Mouse (Mus musculus) limb, embryonic 12.5 days (tissue): Measurements from ENCODE around the gene Kcnb1. TPM values are rescaled to one million over a fixed set of nuclear protein-coding genes. Genes with fewer than 3 reads are reported as not detected.
"Not testable (repeated sequence)": the region's sequence is repeated elsewhere in the genome, so short reads cannot be mapped to it uniquely, and the experiment has no call there.

Source experiments
- ATAC-seq: fragments of 200-750 bp; cut with Nextera tagmentation; 2 replicates; pipeline ENCODE4 v1.8.0; 2017; ENCODE audit warnings: low read depth, moderate TSS enrichment; ENCODE audit not compliant: insufficient number of reproducible peaks, insufficient read depth, low FRiP score, low TSS enrichment
- H3K27ac ChIP-seq: fragments of 300-500 bp; sonication (generic); 2 replicates; pipeline ENCODE4 v1.5.1; 2016; ENCODE audit warnings: mild to moderate bottlenecking, moderate library complexity
- H3K27me3 ChIP-seq: fragments of 300-500 bp; sonication (generic); 2 replicates; pipeline ENCODE4 v1.6.1; 2016; ENCODE audit warnings: mild to moderate bottlenecking, moderate library complexity
- H3K36me3 ChIP-seq: fragments of 300-500 bp; sonication (generic); 2 replicates; pipeline ENCODE4 v1.6.1; 2016; ENCODE audit warnings: mild to moderate bottlenecking, moderate library complexity
- H3K4me1 ChIP-seq: fragments of 300-500 bp; sonication (generic); replicated peaks from 2 replicates; pipeline ENCODE4 v1.6.1; 2016
- H3K4me2 ChIP-seq: fragments of 300-500 bp; sonication (generic); 2 replicates; pipeline ENCODE4 v1.6.1; 2016; ENCODE audit warnings: mild to moderate bottlenecking, moderate library complexity
- H3K4me3 ChIP-seq: fragments of 300-500 bp; sonication (generic); replicated peaks from 2 replicates; pipeline ENCODE4 v1.5.1; 2016; ENCODE audit warnings: mild to moderate bottlenecking
- H3K9ac ChIP-seq: fragments of 300-500 bp; sonication (generic); replicated peaks from 2 replicates; pipeline ENCODE4 v1.6.1; 2016; ENCODE audit warnings: mild to moderate bottlenecking, moderate library complexity
- H3K9me3 ChIP-seq: fragments of 300-500 bp; sonication (generic); 2 replicates; pipeline ENCODE4 v1.6.1; 2016; ENCODE audit warnings: mild to moderate bottlenecking, moderate library complexity
- WGBS: fragments of 180-500 bp; shearing (Covaris S2); methylation state at CpG from one replicate; pipeline ENCODE4 v1.1.7; 2016; 5-methylcytosine and 5-hydroxymethylcytosine counted together
- polyA plus RNA-seq: library from polyadenylated mRNA; unstranded; fragments of >200 nt; fragmentation: Nextera tagmentation; extraction: Ambion mirVana; gene quantifications from 2 replicates; pipeline ENCODE4 v1.2.1, GENCODE M21; 2016

Kcnb1 gene
- polyA plus RNA-seq, 1 experiment from 2014 or later = 0.44 TPM

DNA sequence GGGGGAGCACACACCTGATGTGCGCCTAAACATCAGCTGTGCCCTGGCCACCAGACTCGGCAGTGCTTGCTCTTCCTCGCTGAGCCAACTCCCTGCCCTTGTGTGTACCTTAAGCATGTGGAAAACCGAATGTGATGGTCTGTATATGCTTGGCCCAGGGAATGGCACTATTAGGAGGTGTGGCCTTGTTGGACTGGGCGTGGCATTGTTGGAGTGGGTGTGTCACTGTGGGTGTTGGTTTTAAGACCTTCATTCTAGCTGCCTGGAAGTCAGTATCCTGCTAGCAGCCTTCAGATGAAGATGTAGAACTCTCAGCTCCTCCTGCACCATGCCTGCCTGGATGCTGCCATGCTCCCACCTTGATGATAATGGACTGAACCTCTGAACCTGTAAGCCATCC lies 14.7 kb upstream of the Kcnb1 start:
- H3K4me1 ChIP-seq = not testable (repeated sequence)

DNA sequence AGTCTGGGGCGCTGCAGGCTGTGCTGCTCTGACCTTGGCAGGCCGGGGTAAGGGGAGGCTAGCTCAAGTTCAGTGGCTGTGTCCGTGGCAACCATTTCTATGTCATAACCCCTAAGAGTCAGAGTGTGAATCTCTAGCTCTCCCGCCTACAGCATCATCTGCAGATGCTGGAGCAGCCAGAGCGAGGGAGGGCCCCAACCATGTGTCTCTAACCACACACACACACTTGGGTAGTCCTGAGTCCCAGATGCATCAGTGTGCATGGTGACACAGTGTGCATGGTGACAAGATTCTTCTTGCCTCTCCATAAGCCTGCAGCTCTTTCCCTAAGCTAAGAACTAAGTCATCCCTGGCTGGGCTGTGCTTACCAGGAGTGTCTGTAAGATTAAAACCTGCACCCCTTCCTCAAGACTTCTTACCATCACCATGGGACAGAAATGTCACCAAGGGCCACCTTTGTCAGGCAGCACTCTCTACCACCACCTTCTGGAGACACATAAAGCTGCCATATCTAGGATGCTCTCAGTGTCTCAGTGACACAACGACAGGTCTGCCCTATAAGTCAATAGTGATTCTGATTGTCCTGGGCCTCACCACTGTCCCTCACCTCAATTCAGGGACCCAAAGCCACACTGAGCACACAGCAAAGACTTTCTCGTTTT lies 13.7 kb upstream of the Kcnb1 start:
- H3K4me3 ChIP-seq = no peak overlapping the region
- 0 out of 2 replicates have a peak, but pooled peaks cover 6% of the 10 kb centered on the region for H3K4me1 ChIP-seq
- no peak overlapping the region for H3K9ac ChIP-seq
- H3K27ac ChIP-seq = no peak overlapping the region
- 78% methylated on average over 7 of the region's 7 CpGs for WGBS
- no peaks in the 10 kb centered on the region for H3K27me3 ChIP-seq
- ATAC-seq = no peak
- no peaks in the 10 kb centered on the region for H3K9me3 ChIP-seq
- H3K36me3 ChIP-seq = peaks cover 20% of the 10 kb centered on the region; the same call in 1 of the 2 replicates
- no peak overlapping the region for H3K4me2 ChIP-seq

More for the DNA sequence above, 14.7 kb upstream of the Kcnb1 start:
- peaks cover 20% of the 10 kb centered on the region; the same call in 1 of the 2 replicates for H3K36me3 ChIP-seq
- not testable (repeated sequence) for H3K4me2 ChIP-seq, H3K9me3 ChIP-seq, H3K9ac ChIP-seq, H3K27ac ChIP-seq, H3K27me3 ChIP-seq, H3K4me3 ChIP-seq, ATAC-seq
- 88% methylated on average over 5 of the region's 5 CpGs for WGBS

DNA sequence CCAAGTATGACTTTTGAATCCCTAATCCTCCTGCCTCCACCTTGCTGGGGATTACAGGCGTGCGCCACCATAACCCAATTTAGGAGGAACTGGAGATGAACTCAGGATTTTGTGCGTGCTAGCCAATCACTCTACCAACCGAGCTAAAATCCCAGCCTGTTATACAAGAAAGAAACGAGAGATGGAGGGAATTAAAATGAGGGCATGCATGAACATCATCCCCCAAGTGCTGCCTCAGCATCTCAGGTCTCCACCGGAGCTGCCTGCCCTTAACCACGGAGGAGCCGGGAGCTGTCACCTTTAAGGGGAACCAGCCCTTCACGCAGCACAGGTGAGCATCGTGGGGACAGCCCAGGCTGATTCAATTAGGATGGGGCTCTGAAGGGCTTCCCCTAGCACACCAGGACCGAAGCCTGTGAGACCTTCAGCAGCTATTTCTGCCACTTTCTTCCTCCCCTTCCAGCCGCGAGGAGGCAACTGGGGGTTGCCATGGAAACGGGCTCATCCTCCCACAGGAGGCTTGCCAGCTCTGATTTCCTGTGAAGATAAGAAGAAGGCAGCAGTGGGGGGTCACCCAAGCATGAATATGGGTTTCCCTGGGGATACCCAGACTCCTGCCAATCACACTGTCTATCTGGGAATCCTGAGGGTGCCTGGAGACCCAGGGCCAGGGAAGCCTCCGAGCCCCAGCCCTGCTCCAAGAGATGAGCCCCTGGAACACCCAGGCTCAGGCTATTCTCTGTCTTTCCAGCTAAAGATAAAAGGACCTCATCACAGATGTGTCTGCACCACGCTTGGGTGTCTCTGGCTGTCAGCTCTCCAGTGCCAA lies 11.7 kb upstream of the Kcnb1 start:
- no peak for ATAC-seq

GRCm38 (mm10) chr2:167198660-167199427 lies 8.9 kb upstream of the Kcnb1 start:
- 39% methylated on average over 13 of the region's 13 CpGs for WGBS
- Histone ChIP-seq H3K27ac (no peak overlapping the region), H3K4me2 (no peak overlapping the region), H3K4me3 (no peak overlapping the region), H3K27me3 (no peaks in the 10 kb centered on the region), H3K4me1 (0 out of 2 replicates have a peak, but pooled peaks cover 2% of the 10 kb centered on the region), H3K9me3 (no peaks in the 10 kb centered on the region), H3K36me3 (peaks cover 7% of the 10 kb centered on the region; the same call in 1 of the 2 replicates), H3K9ac (0 out of 2 replicates have a peak overlapping the region, but pooled peaks have one; percentile 8)
- no peak for ATAC-seq

More for the DNA sequence above, 11.7 kb upstream of the Kcnb1 start:
- H3K9ac ChIP-seq = no peak overlapping the region
- H3K27me3 ChIP-seq = no peaks in the 10 kb centered on the region
- H3K9me3 ChIP-seq = no peaks in the 10 kb centered on the region
- no peak overlapping the region for H3K4me3 ChIP-seq
- H3K4me2 ChIP-seq = no peak overlapping the region
- peaks cover 12% of the 10 kb centered on the region; the same call in 1 of the 2 replicates for H3K36me3 ChIP-seq
- 0 out of 2 replicates have a peak, but pooled peaks cover 7% of the 10 kb centered on the region for H3K4me1 ChIP-seq
- 50% methylated on average over 16 of the region's 16 CpGs for WGBS
- no peak overlapping the region for H3K27ac ChIP-seq

- 81% methylated on average over 3 of the region's 3 CpGs for WGBS
- H3K27me3 ChIP-seq = peaks cover 43% of the 10 kb centered on the region
- H3K9ac ChIP-seq = no peak overlapping the region
Observed at GRCm38 (mm10) chr2:167193361-167193760, 3.4 kb upstream of the Kcnb1 start.

GRCm38 (mm10) chr2:167189291-167190075 lies 472 bp downstream of the Kcnb1 start:
- H3K27me3 ChIP-seq = peaks cover 82% of the 10 kb centered on the region

More at GRCm38 (mm10) chr2:167193361-167193760, 3.4 kb upstream of the Kcnb1 start:
- H3K9me3 ChIP-seq = no peaks in the 10 kb centered on the region
- H3K4me2 ChIP-seq = no peak overlapping the region
- H3K4me1 ChIP-seq = peaks cover 19% of the 10 kb centered on the region
- H3K4me3 ChIP-seq = no peak overlapping the region
- H3K36me3 ChIP-seq = no peaks in the 10 kb centered on the region
- no peak for ATAC-seq
- no peak overlapping the region for H3K27ac ChIP-seq

DNA sequence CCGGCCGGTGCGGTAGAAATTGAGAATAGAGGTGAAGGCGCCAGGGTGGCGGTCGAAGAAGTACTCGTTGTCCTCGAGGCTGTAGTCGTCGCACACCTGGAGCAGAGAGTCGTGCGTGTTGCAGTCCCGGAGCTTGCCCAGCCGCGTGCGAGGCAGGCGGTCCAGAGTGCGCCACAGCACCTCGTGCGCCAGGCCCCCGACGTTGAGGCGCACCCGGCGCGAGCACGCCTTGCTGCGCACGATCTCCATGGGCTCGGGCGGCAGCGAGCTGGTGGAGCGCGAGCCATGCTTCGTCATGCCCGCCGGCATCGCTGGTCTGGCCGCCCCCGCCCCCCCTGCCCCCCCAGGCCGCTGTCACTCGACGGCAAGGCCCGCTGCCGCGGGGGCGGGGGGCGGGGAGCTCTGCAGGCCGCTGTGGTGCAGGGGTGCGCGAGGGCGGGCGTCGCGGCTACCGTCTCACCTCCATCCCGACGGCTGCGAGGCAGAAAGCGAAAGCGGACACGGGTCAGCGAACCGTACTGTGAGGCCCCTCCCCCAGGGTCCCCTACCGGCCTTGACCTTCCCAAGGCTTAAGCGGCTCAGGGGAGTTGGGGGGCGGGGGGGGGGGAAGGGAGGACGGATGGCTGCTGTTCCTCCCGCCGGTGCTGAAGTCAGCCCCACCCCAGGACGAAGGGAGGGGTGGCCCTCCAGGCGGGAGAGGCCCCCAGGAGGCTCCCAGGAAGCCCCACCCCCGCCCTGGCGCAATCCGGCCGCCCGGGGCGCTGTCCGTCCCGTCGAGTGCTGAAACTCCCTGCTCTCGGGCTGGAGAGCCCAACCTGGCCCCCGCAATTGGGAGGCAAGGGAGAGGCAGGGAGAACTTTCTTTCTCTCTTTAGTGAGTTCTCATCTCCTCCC lies 1.4 kb downstream of the Kcnb1 start:
- ATAC-seq = peak; percentile 15; the same call in 1 of the 2 replicates
- Histone ChIP-seq H3K4me3 (peak overlapping the region; percentile 55), H3K36me3 (no peaks in the 10 kb centered on the region), H3K27ac (no peak overlapping the region), H3K27me3 (peaks cover 86% of the 10 kb centered on the region), H3K9ac (0 out of 2 replicates have a peak overlapping the region, but pooled peaks have one; percentile 8), H3K4me1 (peaks cover 26% of the 10 kb centered on the region), H3K9me3 (no peaks in the 10 kb centered on the region), H3K4me2 (peak overlapping the region; percentile 82)
- 14% methylated on average over 75 of the region's 83 CpGs for WGBS

More at GRCm38 (mm10) chr2:167189291-167190075, 472 bp downstream of the Kcnb1 start:
- H3K4me1 ChIP-seq = peaks cover 26% of the 10 kb centered on the region
- no peak overlapping the region for H3K27ac ChIP-seq
- H3K4me2 ChIP-seq = peak overlapping the region; percentile 82
- peak overlapping the region; percentile 45 for H3K9ac ChIP-seq
- no peaks in the 10 kb centered on the region for H3K36me3 ChIP-seq
- H3K4me3 ChIP-seq = peak overlapping the region; percentile 55
- H3K9me3 ChIP-seq = no peaks in the 10 kb centered on the region
- 0 out of 2 replicates have a peak, but pooled peaks have one; percentile 1 for ATAC-seq
- under 1% methylated on average over 41 of the region's 91 CpGs for WGBS

DNA sequence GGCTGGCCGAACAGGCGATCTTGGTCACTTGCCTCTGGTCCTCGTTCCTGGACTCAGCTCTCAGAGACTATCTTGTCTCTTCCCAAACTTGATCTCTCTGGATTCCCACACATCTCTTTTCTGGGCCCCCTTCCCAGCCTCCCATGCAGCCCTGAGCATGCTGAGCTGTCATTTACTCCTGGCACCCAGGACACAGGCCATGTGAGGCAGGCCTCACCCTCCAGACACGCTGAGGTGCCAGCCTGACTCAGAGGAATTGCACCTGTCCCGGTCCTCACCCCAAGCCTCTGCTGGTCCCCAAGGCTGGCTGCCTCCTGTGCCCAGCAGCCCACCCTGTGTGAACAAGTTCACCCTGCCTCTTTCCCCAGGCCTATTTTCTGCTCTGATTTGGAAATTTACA lies 2.8 kb downstream of the Kcnb1 start:
- WGBS = 85% methylated on average over 5 of the region's 5 CpGs
- Histone ChIP-seq H3K4me1 (peaks cover 26% of the 10 kb centered on the region), H3K4me3 (no peak overlapping the region), H3K27me3 (peaks cover 81% of the 10 kb centered on the region), H3K27ac (no peak overlapping the region), H3K36me3 (no peaks in the 10 kb centered on the region), H3K4me2 (no peak overlapping the region), H3K9ac (no peak overlapping the region), H3K9me3 (no peaks in the 10 kb centered on the region; the same call in 1 of the 2 replicates)
- no peak for ATAC-seq

DNA sequence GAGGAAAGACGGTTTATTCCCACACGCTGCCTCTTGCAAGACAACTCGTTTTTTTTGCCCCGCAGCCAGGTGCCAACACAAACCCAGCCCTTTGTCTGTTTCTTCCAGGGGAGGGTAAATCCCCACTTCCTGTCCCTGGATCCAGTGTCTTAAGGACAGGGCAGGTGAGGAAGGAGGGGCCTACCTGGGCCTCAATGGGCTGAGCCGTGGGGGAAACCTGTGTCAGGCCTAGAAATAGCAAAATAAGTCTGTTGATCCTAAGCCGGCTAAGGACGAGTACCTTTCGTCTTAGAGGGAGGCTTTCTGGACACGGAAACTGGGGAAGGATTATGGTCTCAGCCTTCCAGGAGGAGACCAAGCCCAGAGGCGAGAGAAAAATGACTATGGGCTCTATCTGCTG lies 3.4 kb downstream of the Kcnb1 start:
- Histone ChIP-seq H3K36me3 (no peaks in the 10 kb centered on the region), H3K27ac (no peak overlapping the region), H3K9ac (no peak overlapping the region), H3K4me2 (no peak overlapping the region), H3K4me3 (no peak overlapping the region), H3K9me3 (no peaks in the 10 kb centered on the region; the same call in 1 of the 2 replicates), H3K27me3 (peaks cover 76% of the 10 kb centered on the region), H3K4me1 (peaks cover 26% of the 10 kb centered on the region)
- 49% methylated on average over 10 of the region's 10 CpGs for WGBS
- no peak for ATAC-seq
